Mouse (Mus musculus) midbrain, embryonic 13.5 days (tissue): ENCODE results near the gene Actr1b. TPM values are rescaled to one million over a fixed set of nuclear protein-coding genes. Genes with fewer than 3 reads are reported as not detected.
A peak's percentile ranks its signal among the peaks of the same experiment; 100 is the strongest.
"Not testable (repeated sequence)": the region's sequence is repeated elsewhere in the genome, so short reads cannot be mapped to it uniquely, and the experiment has no call there.

Experiments
- ATAC-seq: fragments of 200-750 bp; cut with Nextera tagmentation; 2 replicates; pipeline ENCODE4 v1.8.0; 2017; ENCODE audit warnings: mild to moderate bottlenecking, moderate TSS enrichment, moderate library complexity
- H3K27ac ChIP-seq: fragments of 300-500 bp; sonication (generic); 2 replicates; pipeline ENCODE4 v1.5.1; 2015; ENCODE audit warnings: inconsistent platforms, mild to moderate bottlenecking, moderate library complexity
- H3K27me3 ChIP-seq: fragments of 300-500 bp; sonication (generic); 2 replicates; pipeline ENCODE4 v1.6.1; 2015; ENCODE audit warnings: mild to moderate bottlenecking, inconsistent platforms
- H3K36me3 ChIP-seq: fragments of 300-500 bp; sonication (generic); 2 replicates; pipeline ENCODE4 v1.6.1; 2015; ENCODE audit warnings: mild to moderate bottlenecking, inconsistent platforms
- H3K4me1 ChIP-seq: fragments of 300-500 bp; sonication (generic); replicated peaks from 2 replicates; pipeline ENCODE4 v1.6.1; 2015; ENCODE audit warnings: inconsistent platforms
- H3K4me2 ChIP-seq: fragments of 300-500 bp; sonication (generic); replicated peaks from 2 replicates; pipeline ENCODE4 v1.6.1; 2015; ENCODE audit warnings: moderate library complexity, mild to moderate bottlenecking, inconsistent platforms
- H3K4me3 ChIP-seq: fragments of 300-500 bp; sonication (generic); replicated peaks from 2 replicates; pipeline ENCODE4 v1.5.1; 2015; ENCODE audit warnings: mild to moderate bottlenecking, inconsistent platforms
- H3K9ac ChIP-seq: fragments of 300-500 bp; sonication (generic); replicated peaks from 2 replicates; pipeline ENCODE4 v1.6.1; 2015; ENCODE audit warnings: mild to moderate bottlenecking, inconsistent platforms
- H3K9me3 ChIP-seq: fragments of 300-500 bp; sonication (generic); 2 replicates; pipeline ENCODE4 v1.6.1; 2016; ENCODE audit warnings: mild to moderate bottlenecking, inconsistent platforms
- WGBS: fragments of 180-500 bp; shearing (Covaris S2); methylation state at CpG from one replicate; pipeline ENCODE4 v1.1.7; 2015; 5-methylcytosine and 5-hydroxymethylcytosine counted together
- polyA plus RNA-seq: library from polyadenylated mRNA; unstranded; fragments of >200 nt; fragmentation: Nextera tagmentation; extraction: Ambion mirVana; gene quantifications from 2 replicates; pipeline ENCODE4 v1.2.1, GENCODE M21; 2015

The Actr1b gene
- polyA plus RNA-seq, 1 experiment from 2014 or later, result 102 TPM

- H3K9ac ChIP-seq, result no peak overlapping the region
- no peak overlapping the region for H3K27ac ChIP-seq
- no peaks in the 10 kb centered on the region for H3K9me3 ChIP-seq
- peaks cover 43% of the 10 kb centered on the region for H3K36me3 ChIP-seq
- peaks cover 13% of the 10 kb centered on the region for H3K4me1 ChIP-seq
- no peak overlapping the region for H3K4me3 ChIP-seq
- ATAC-seq, result no peak
- 93% methylated on average over 6 of the region's 6 CpGs for WGBS
- no peak overlapping the region for H3K4me2 ChIP-seq
- no peaks in the 10 kb centered on the region for H3K27me3 ChIP-seq
Measured at GRCm38 (mm10) chr1:36694871-36695270, 19.4 kb downstream of the Actr1b start.

DNA sequence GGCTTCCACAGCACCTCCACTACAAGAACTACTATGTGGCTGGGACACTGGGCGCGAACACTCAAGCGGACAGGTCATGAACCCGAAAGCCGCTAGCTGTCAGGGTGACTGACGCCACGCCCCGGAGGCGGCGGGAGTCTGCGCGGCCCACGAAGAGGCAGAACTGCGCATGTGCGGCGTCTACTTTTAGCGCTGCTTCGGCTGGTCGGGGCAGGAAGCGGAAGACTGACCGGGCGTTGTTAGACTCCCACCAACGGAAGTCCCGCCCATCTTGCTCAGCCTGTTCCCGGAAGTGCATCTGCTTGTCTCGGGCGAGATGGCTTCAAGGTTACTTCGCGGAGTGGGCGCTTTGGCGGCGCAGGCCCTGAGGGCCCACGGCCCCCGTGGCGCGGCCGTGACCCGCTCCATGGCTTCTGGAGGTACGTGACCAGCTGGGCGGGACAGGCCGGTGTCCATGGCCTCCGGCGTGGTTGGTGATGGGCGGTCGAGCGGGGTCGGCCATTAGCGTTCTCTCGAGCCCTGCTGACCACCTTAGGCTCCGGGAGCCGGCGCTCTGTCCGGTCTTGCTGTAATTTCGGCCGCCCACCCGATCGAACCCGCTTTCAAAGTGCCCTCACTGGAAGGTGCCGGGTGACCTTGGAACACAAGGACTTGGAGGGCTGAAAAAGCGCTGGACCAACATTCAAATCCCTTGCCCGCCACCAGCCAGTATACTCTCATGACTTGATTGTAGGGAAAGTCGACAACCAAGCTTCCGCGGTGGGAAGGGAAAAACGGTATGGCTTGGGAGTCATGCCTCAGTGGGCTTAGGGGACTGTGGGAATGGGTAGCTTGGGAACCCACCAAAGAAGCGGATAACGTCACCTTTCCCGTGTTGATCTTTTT is 22.7 kb downstream of the Actr1b start, which contains the start of gene Cox5b:
Gene Cox5b, plus strand, starts transcription at position 179 of the 885 bp plus-strand sequence.
- Histone ChIP-seq H3K27ac (peak within 1 kb of the TSS; percentile 27; the same call in 1 of the 2 replicates), H3K9ac (peak within 1 kb of the TSS; percentile 86), H3K36me3 (peaks cover 24% of the 10 kb centered on the region), H3K4me2 (peak within 1 kb of the TSS; percentile 82), H3K4me3 (peak within 1 kb of the TSS; percentile 85), H3K4me1 (peaks cover 13% of the 10 kb centered on the region), H3K9me3 (no peaks in the 10 kb centered on the region), H3K27me3 (no peaks in the 10 kb centered on the region)
- ATAC-seq, result peak; percentile 97
- under 1% methylated on average over 68 of the region's 68 CpGs for WGBS

GRCm38 (mm10) chr1:36690671-36691235 is 23.5 kb downstream of the Actr1b start:
- ATAC-seq, result peak; percentile 55
- Histone ChIP-seq H3K27ac (0 out of 2 replicates have a peak overlapping the region, but pooled peaks have one; percentile 16), H3K4me2 (peak overlapping the region; percentile 82), H3K36me3 (peaks cover 24% of the 10 kb centered on the region), H3K27me3 (no peaks in the 10 kb centered on the region), H3K9me3 (no peaks in the 10 kb centered on the region), H3K9ac (peak overlapping the region; percentile 60; the same call in 1 of the 2 replicates), H3K4me1 (peaks cover 13% of the 10 kb centered on the region), H3K4me3 (peak overlapping the region; percentile 85)
- 61% methylated on average over 11 of the region's 11 CpGs for WGBS

- H3K4me2 ChIP-seq, result no peak overlapping the region
- H3K36me3 ChIP-seq, result no peaks in the 10 kb centered on the region
- H3K9ac ChIP-seq, result no peak overlapping the region
- H3K4me3 ChIP-seq, result no peak overlapping the region
- 12% methylated on average over 13 of the region's 13 CpGs for WGBS
- H3K9me3 ChIP-seq, result no peaks in the 10 kb centered on the region
- no peaks in the 10 kb centered on the region for H3K27me3 ChIP-seq
- H3K27ac ChIP-seq, result no peak overlapping the region
- H3K4me1 ChIP-seq, result peaks cover 5% of the 10 kb centered on the region; the same call in 1 of the 2 replicates
- ATAC-seq, result peak; percentile 78
Measured at GRCm38 (mm10) chr1:36683810-36684467, 30.3 kb downstream of the Actr1b start.

- H3K36me3 ChIP-seq, result no peaks in the 10 kb centered on the region
- H3K4me1 ChIP-seq, result peaks cover 5% of the 10 kb centered on the region; the same call in 1 of the 2 replicates
- no peak within 1 kb of the TSS for H3K4me3 ChIP-seq
- no peak within 1 kb of the TSS for H3K4me2 ChIP-seq
- H3K27ac ChIP-seq, result no peak within 1 kb of the TSS
- H3K9ac ChIP-seq, result no peak within 1 kb of the TSS
- whole genome bisulfite sequencing, result 94% methylated on average over 39 of the region's 39 CpGs
- H3K9me3 ChIP-seq, result no peaks in the 10 kb centered on the region
- ATAC-seq, result no peak
- H3K27me3 ChIP-seq, result no peaks in the 10 kb centered on the region
Measured at GRCm38 (mm10) chr1:36682620-36683355, 31.4 kb downstream of the Actr1b start, which contains the start of gene Fam178b. TSS of gene Fam178b (minus strand) at chr1:36683183.

GRCm38 (mm10) chr1:36680893-36681292 is 33.3 kb downstream of the Actr1b start:
- Histone ChIP-seq H3K9ac (no peak overlapping the region), H3K27ac (no peak overlapping the region), H3K4me3 (no peak overlapping the region), H3K27me3 (no peaks in the 10 kb centered on the region), H3K36me3 (no peaks in the 10 kb centered on the region), H3K4me1 (peaks cover 5% of the 10 kb centered on the region; the same call in 1 of the 2 replicates), H3K4me2 (no peak overlapping the region), H3K9me3 (no peaks in the 10 kb centered on the region)
- 33% methylated on average over 7 of the region's 7 CpGs for WGBS
- no peak for ATAC-seq

- Histone ChIP-seq H3K4me1 (0 out of 2 replicates have a peak, but pooled peaks cover 2% of the 10 kb centered on the region), H3K36me3 (no peaks in the 10 kb centered on the region), H3K27me3 (no peaks in the 10 kb centered on the region), H3K27ac (no peak overlapping the region), H3K9ac (no peak overlapping the region), H3K9me3 (no peaks in the 10 kb centered on the region), H3K4me3 (no peak overlapping the region), H3K4me2 (no peak overlapping the region)
- ATAC-seq, result no peak
- 58% methylated on average over 3 of the region's 3 CpGs for WGBS
Measured at GRCm38 (mm10) chr1:36674936-36675335, 39.3 kb downstream of the Actr1b start.

GRCm38 (mm10) chr1:36672648-36673350 is 41.4 kb downstream of the Actr1b start:
- no peaks in the 10 kb centered on the region for H3K27me3 ChIP-seq
- no peak overlapping the region for H3K4me2 ChIP-seq
- H3K27ac ChIP-seq, result no peak overlapping the region
- H3K4me1 ChIP-seq, result 0 out of 2 replicates have a peak, but pooled peaks cover 2% of the 10 kb centered on the region
- 41% methylated on average over 16 of the region's 16 CpGs for WGBS
- H3K4me3 ChIP-seq, result no peak overlapping the region
- no peaks in the 10 kb centered on the region for H3K9me3 ChIP-seq
- no peak overlapping the region for H3K9ac ChIP-seq
- no peaks in the 10 kb centered on the region for H3K36me3 ChIP-seq
- no peak for ATAC-seq

DNA sequence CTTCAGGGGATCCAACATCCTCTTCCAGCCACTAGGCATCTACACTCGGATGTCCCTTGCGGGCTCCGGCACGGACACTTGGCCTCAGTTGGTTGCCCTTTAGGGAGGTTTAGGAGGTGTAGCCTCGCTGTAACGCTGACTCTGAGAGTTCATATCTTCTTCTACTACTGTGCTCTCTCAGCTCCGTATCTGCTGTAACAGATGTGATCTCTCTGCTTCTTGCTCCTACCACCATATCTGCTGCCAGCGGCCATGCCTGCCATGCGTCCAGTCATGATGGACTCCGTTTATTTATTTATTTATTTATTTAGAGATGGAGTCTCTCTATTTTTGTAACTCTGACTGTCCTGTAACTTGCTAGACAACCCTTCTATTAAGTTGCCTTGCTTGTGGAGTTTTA is 43.0 kb downstream of the Actr1b start:
- Histone ChIP-seq H3K27ac (no peak overlapping the region), H3K27me3 (no peaks in the 10 kb centered on the region), H3K9me3 (no peaks in the 10 kb centered on the region), H3K4me3 (no peak overlapping the region), H3K9ac (no peak overlapping the region), H3K4me2 (no peak overlapping the region), H3K36me3 (no peaks in the 10 kb centered on the region), H3K4me1 (0 out of 2 replicates have a peak, but pooled peaks cover 2% of the 10 kb centered on the region)
- 93% methylated on average over 10 of the region's 10 CpGs for WGBS
- ATAC-seq, result no peak

DNA sequence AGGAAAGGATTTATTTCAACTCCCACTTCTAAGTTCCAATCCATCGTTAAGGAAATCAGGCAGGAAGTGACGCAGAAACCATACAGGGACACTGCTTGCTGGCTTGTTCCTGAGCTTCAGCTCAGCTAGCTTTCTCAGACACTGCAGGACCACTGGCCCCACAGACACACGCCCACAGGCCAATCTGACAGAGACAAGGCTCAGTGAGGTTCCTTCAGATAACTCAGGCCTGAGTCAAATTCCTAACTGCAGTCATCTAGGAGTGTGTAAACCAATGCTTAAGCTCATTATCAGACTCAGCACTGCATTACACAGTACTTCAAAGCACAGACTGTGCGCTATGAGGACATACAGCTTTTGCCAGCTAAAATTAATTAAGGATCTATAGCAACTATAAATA is 44.0 kb downstream of the Actr1b start:
- no peak overlapping the region for H3K4me2 ChIP-seq
- H3K4me1 ChIP-seq, result 0 out of 2 replicates have a peak, but pooled peaks cover 2% of the 10 kb centered on the region
- no peak overlapping the region for H3K9ac ChIP-seq
- no peak overlapping the region for H3K27ac ChIP-seq
- no peak overlapping the region for H3K4me3 ChIP-seq
- no peak for ATAC-seq
- 79% methylated on average over 4 of the region's 4 CpGs for WGBS
- no peaks in the 10 kb centered on the region for H3K9me3 ChIP-seq
- no peaks in the 10 kb centered on the region for H3K36me3 ChIP-seq
- no peaks in the 10 kb centered on the region for H3K27me3 ChIP-seq

- H3K27ac ChIP-seq, H3K9ac ChIP-seq, ATAC-seq, H3K9me3 ChIP-seq, H3K36me3 ChIP-seq, H3K27me3 ChIP-seq, H3K4me3 ChIP-seq, H3K4me1 ChIP-seq, H3K4me2 ChIP-seq: not testable (repeated sequence)
- 77% methylated on average over 4 of the region's 4 CpGs for WGBS
Measured at GRCm38 (mm10) chr1:36668007-36668406, 46.2 kb downstream of the Actr1b start.
